ENCODE assay signal across 9 mouse cellular contexts in genomic region chr11:96003969-96004792, GRCm38 (mm10). TPM values are rescaled to one million over a fixed set of nuclear protein-coding genes. Genes with fewer than 3 reads are reported as not detected.
DNase-seq lines count a peak whose midpoint lies in the region; ATAC-seq lines count a peak whose summit lies in the region.
"Had no signal": no experiment of that assay in that cellular context is flagged by ENCODE, and none has a peak within 500 bp of the region (broad histone marks: within the 10 kb centered on the region; RNA-seq: fewer than 3 reads in every experiment).

No protein-coding gene starts in this region.

- H3K4me1 ChIP-seq in kidney, embryonic 16.5 days (ENCODE audit: insufficient read depth, low read length), result peaks cover 49% of the 10 kb centered on the region
- no peaks in the 10 kb centered on the region for H3K4me1 ChIP-seq in embryonic facial prominence, embryonic 11.5 days (ENCODE audit: control insufficient read depth, insufficient read depth, low read length)
- peaks cover 9% of the 10 kb centered on the region for H3K4me1 ChIP-seq in hindbrain, embryonic 16.5 days (ENCODE audit: control insufficient read depth, insufficient read depth, low read depth, low read length)

- H3K9ac ChIP-seq in kidney, embryonic 16.5 days (replicated peaks; ENCODE audit: low read length), result peak overlapping the region; percentile 97
- peak overlapping the region; percentile 99 for H3K9ac ChIP-seq in embryonic facial prominence, embryonic 11.5 days (replicated peaks; ENCODE audit: low read length)
- peak overlapping the region; percentile 74 for H3K9ac ChIP-seq in hindbrain, embryonic 16.5 days (ENCODE audit: low read depth, low read length)

- 0% methylated on average over 32 of the region's 32 CpGs for WGBS in kidney, embryonic 16.5 days
- WGBS in embryonic facial prominence, embryonic 11.5 days, result 0% methylated on average over 23 of the region's 32 CpGs
- under 1% methylated on average over 32 of the region's 32 CpGs for WGBS in hindbrain, embryonic 16.5 days

- H3K9me3 ChIP-seq in kidney, embryonic 16.5 days (ENCODE audit: low read length), result no peaks in the 10 kb centered on the region
- no peaks in the 10 kb centered on the region for H3K9me3 ChIP-seq in embryonic facial prominence, embryonic 11.5 days (replicated peaks; ENCODE audit: control insufficient read depth, low read length)
- no peaks in the 10 kb centered on the region for H3K9me3 ChIP-seq in hindbrain, embryonic 16.5 days (ENCODE audit: control insufficient read depth, low read length)

- no peaks in the 10 kb centered on the region for H3K36me3 ChIP-seq in kidney, embryonic 16.5 days (ENCODE audit: insufficient read depth, low read length)
- no peaks in the 10 kb centered on the region for H3K36me3 ChIP-seq in embryonic facial prominence, embryonic 11.5 days (replicated peaks; ENCODE audit: control insufficient read depth, insufficient read depth, low read depth, low read length)
- no peaks in the 10 kb centered on the region for H3K36me3 ChIP-seq in hindbrain, embryonic 16.5 days (ENCODE audit: control insufficient read depth, insufficient read depth, low read length)

- DNase-seq in kidney, adult 8-10 months, result no peak
- DNase-seq in embryonic facial prominence, embryonic 11.5 days (ENCODE audit: low spot score), result peak; percentile 61
- DNase-seq in naive thymus-derived CD4-positive, alpha-beta T cell, adult 2 months (ENCODE audit: low read depth), result peak; percentile 45
- DNase-seq in layer of hippocampus, postnatal 14 days (ENCODE audit: low spot score in 2 of 2), result no peak
- no peak for DNase-seq in adrenal gland, postnatal 36 days
- no peak for DNase-seq in adrenal gland, postnatal 4 days (ENCODE audit: low spot score in 2 of 2)

- H3K4me2 ChIP-seq in kidney, embryonic 16.5 days (replicated peaks; ENCODE audit: low read depth, low read length), result peak overlapping the region; percentile 98
- peak overlapping the region; percentile 84 for H3K4me2 ChIP-seq in embryonic facial prominence, embryonic 11.5 days (ENCODE audit: low read depth, low read length)
- peak overlapping the region; percentile 88 for H3K4me2 ChIP-seq in hindbrain, embryonic 16.5 days (ENCODE audit: low read length)

- no peak for ATAC-seq in kidney, embryonic 16.5 days (ENCODE audit: low FRiP score, low TSS enrichment)
- no peak for ATAC-seq in embryonic facial prominence, embryonic 11.5 days (replicated peaks; ENCODE audit: insufficient number of reproducible peaks, low FRiP score, low TSS enrichment, low read depth)
- ATAC-seq in hindbrain, embryonic 16.5 days, result 0 out of 2 replicates have a peak, but pooled peaks have one; percentile 6

- peak overlapping the region; percentile 96 for H3K27ac ChIP-seq in kidney, embryonic 16.5 days (ENCODE audit: low read length)
- peak overlapping the region; percentile 98 for H3K27ac ChIP-seq in embryonic facial prominence, embryonic 11.5 days (replicated peaks; ENCODE audit: low read depth, low read length)
- peak overlapping the region; percentile 81 for H3K27ac ChIP-seq in hindbrain, embryonic 16.5 days (ENCODE audit: low read depth, low read length)

- H3K4me3 ChIP-seq in kidney, embryonic 16.5 days (ENCODE audit: low read length), result peak overlapping the region; percentile 90
- peak overlapping the region; percentile 98 for H3K4me3 ChIP-seq in embryonic facial prominence, embryonic 11.5 days (ENCODE audit: low read depth, low read length)
- H3K4me3 ChIP-seq in hindbrain, embryonic 16.5 days (ENCODE audit: low read length), result peak overlapping the region; percentile 51

- peaks cover 3% of the 10 kb centered on the region; the same call in 1 of the 2 replicates for H3K27me3 ChIP-seq in kidney, embryonic 16.5 days (ENCODE audit: insufficient read depth, low read length)
- H3K27me3 ChIP-seq in embryonic facial prominence, embryonic 11.5 days (ENCODE audit: control insufficient read depth, insufficient read depth, low read length), result no peaks in the 10 kb centered on the region
- no peaks in the 10 kb centered on the region for H3K27me3 ChIP-seq in hindbrain, embryonic 16.5 days (replicated peaks; ENCODE audit: control insufficient read depth, insufficient read depth, low read length)

RNA-seq across cellular contexts. Expression of gene Igf2bp1, which starts 1.6 kb away (rescaled TPM):
- 57.2 and 62.5 TPM in 2 replicates for polyA plus RNA-seq in kidney, embryonic 16.5 days (2015; fragmentation: Nextera tagmentation; extraction: Ambion mirVana)
- polyA plus RNA-seq in embryonic facial prominence, embryonic 11.5 days (2014; fragmentation: Nextera tagmentation; extraction: Ambion mirVana), result 78.7 and 85.5 TPM in 2 replicates
- polyA plus RNA-seq in hindbrain, embryonic 16.5 days (2015; fragmentation: Nextera tagmentation; extraction: Ambion mirVana), result 6.1 and 11.3 TPM in 2 replicates
- under 1 TPM; 0.10 to 0.18 TPM for total RNA-seq in layer of hippocampus, postnatal 14 days (2021)
- 1 to 10 TPM; 2.1 to 4.7 TPM for total RNA-seq in adrenal gland, postnatal 36 days (2021)
- total RNA-seq in adrenal gland, postnatal 4 days (2021), result 10 to 100 TPM; 19.4 to 27.3 TPM

RNA-seq across cellular contexts. Expression of gene Gip, which starts 20.2 kb away (rescaled TPM):
- not detected in 2 replicates for polyA plus RNA-seq in kidney, embryonic 16.5 days (2015; fragmentation: Nextera tagmentation; extraction: Ambion mirVana)
- polyA plus RNA-seq in embryonic facial prominence, embryonic 11.5 days (2014; fragmentation: Nextera tagmentation; extraction: Ambion mirVana), result 0.50 TPM in 1 of 2 replicates, not detected in the other
- not detected in 2 replicates for polyA plus RNA-seq in hindbrain, embryonic 16.5 days (2015; fragmentation: Nextera tagmentation; extraction: Ambion mirVana)
- not detected for total RNA-seq in layer of hippocampus, postnatal 14 days (2021)
- not detected for total RNA-seq in adrenal gland, postnatal 36 days (2021)
- total RNA-seq in adrenal gland, postnatal 4 days (2021), result not detected
- total RNA-seq: left cerebral cortex, postnatal 25 days had no signal

RNA-seq across cellular contexts. Expression of gene Snf8, which starts 30.5 kb away (rescaled TPM):
- polyA plus RNA-seq in kidney, embryonic 16.5 days (2015; fragmentation: Nextera tagmentation; extraction: Ambion mirVana), result 93.1 and 96.0 TPM in 2 replicates
- polyA plus RNA-seq in embryonic facial prominence, embryonic 11.5 days (2014; fragmentation: Nextera tagmentation; extraction: Ambion mirVana), result 37.3 and 37.7 TPM in 2 replicates
- 120 and 132 TPM in 2 replicates for polyA plus RNA-seq in hindbrain, embryonic 16.5 days (2015; fragmentation: Nextera tagmentation; extraction: Ambion mirVana)
- total RNA-seq in layer of hippocampus, postnatal 14 days (2021), result 10 to 100 TPM; 84.2 to 90.8 TPM
- 10 to 100 TPM; 85.8 to 89.6 TPM for total RNA-seq in adrenal gland, postnatal 36 days (2021)
- total RNA-seq in adrenal gland, postnatal 4 days (2021), result 10 to 100 TPM; 74.3 to 78.8 TPM

Comparison
In these comparisons a context has a peak if more than half of its experiments do, and no peak if none do; other contexts are left out.
1. DNase-seq: peak in embryonic facial prominence, embryonic 11.5 days (single experiment) and naive thymus-derived CD4-positive, alpha-beta T cell, adult 2 months (single experiment); none in kidney, adult 8-10 months (0 of 2), layer of hippocampus, postnatal 14 days (0 of 2), adrenal gland, postnatal 36 days (0 of 2) and adrenal gland, postnatal 4 days (0 of 2).
2. Peak in every context shown above with its lines, with median percentiles within 50 percentile points of each other: H3K27ac ChIP-seq, H3K4me2 ChIP-seq, H3K4me3 ChIP-seq and H3K9ac ChIP-seq.